Mouse (Mus musculus) E14TG2a.4 (cell line): ENCODE results near the gene Nfic.

Source experiments
- H3K27me3 ChIP-seq: 2 replicates; pipeline ENCODE4 v1.6.1; 2014; ENCODE audit warnings: low read length, control low read depth; ENCODE audit not compliant: insufficient read depth
- H3K36me3 ChIP-seq: 2 replicates; pipeline ENCODE4 v1.6.1; 2014; ENCODE audit warnings: low read length, control low read depth; ENCODE audit not compliant: insufficient read depth
- H3K4me1 ChIP-seq: replicated peaks from 2 replicates; pipeline ENCODE4 v1.6.1; 2014; ENCODE audit warnings: low read depth, low read length, control low read depth
- H3K4me3 ChIP-seq: replicated peaks from 2 replicates; pipeline ENCODE4 v1.5.1; 2014; ENCODE audit warnings: mild to moderate bottlenecking, low read length
- H3K9me3 ChIP-seq: 2 replicates; pipeline ENCODE4 v1.6.1; 2014; ENCODE audit warnings: low read length, control low read depth
- CTCF ChIP-seq: conservative IDR thresholded peaks from 2 replicates; pipeline ENCODE4 v1.5.1; 2014; ENCODE audit warnings: low read length
- NANOG ChIP-seq: IDR thresholded peaks from 2 replicates; pipeline ENCODE4 v1.6.1; 2014; ENCODE audit warnings: borderline replicate concordance, low read length, mixed read lengths
- POU5F1 ChIP-seq: IDR thresholded peaks from 2 replicates; pipeline ENCODE4 v1.6.1; 2014; ENCODE audit warnings: low read length, borderline replicate concordance

Nfic gene

DNA sequence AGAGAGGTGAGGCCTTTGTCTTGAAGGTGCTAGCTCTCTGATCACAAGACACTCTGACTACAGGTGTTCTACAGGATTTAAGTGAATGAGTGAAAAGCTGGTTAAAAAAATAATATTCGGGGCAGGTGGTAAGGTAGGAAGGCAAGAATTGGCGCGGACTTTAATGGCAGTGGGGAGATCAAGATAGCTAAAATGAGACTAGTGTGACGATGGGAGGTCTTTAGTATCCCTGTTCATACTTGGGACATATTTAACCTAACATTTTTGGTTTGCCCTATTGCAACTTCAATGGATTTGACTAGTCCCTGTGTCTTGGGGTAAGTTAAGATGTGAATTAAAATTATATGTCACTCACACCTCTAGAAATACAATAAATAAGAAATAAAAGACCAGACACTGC, 41.5 kb upstream of the Nfic start:
- no peaks in the 10 kb centered on the region for H3K27me3 ChIP-seq
- no peaks in the 10 kb centered on the region for H3K9me3 ChIP-seq
- no peak for TF ChIP-seq POU5F1
- no peak for TF ChIP-seq CTCF
- TF ChIP-seq NANOG: no peak
- peaks cover 72% of the 10 kb centered on the region for H3K4me1 ChIP-seq
- H3K36me3 ChIP-seq: peaks cover 44% of the 10 kb centered on the region
- H3K4me3 ChIP-seq: peak overlapping the region; percentile 97

DNA sequence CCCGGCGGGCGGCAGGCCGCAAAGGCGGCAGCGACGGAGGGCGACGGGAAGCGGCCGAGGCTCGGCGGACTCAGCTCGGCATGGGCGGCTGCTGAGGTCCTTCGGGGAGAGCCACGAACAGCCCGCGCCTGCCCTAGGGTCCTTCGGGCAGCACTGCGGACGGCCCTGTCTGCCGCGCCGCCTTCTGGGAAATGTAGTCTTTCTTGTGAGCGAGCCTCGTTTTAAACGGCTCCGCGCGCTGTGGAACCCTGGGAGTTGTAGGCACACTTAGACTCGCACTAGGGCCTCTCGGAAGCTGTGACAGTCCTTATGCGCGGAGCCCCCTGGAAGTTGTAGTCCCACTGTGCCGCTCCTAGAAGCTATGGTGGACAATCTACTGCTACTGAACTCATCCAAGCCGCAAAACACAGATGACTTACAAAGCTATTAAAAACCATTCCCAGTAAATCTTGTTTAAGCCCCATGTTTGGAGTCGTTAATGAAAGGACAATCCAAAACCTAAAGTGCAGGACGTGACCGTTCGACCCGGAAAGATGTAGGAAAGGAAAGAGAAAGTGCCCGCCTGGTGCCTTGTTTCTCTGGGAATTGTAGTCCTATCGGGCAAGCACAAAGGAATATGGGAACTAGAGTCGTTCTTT, 40.9 kb upstream of the Nfic start, which contains the start of gene Ncln:
TSS of gene Ncln (minus strand) at position 129 of the 638 bp plus-strand sequence.
- H3K4me3 ChIP-seq: peak within 1 kb of the TSS; percentile 97
- H3K4me1 ChIP-seq: peaks cover 70% of the 10 kb centered on the region
- H3K9me3 ChIP-seq: no peaks in the 10 kb centered on the region
- no peak for TF ChIP-seq NANOG
- no peak for TF ChIP-seq CTCF
- TF ChIP-seq POU5F1: no peak
- H3K36me3 ChIP-seq: peaks cover 44% of the 10 kb centered on the region
- H3K27me3 ChIP-seq: no peaks in the 10 kb centered on the region

DNA sequence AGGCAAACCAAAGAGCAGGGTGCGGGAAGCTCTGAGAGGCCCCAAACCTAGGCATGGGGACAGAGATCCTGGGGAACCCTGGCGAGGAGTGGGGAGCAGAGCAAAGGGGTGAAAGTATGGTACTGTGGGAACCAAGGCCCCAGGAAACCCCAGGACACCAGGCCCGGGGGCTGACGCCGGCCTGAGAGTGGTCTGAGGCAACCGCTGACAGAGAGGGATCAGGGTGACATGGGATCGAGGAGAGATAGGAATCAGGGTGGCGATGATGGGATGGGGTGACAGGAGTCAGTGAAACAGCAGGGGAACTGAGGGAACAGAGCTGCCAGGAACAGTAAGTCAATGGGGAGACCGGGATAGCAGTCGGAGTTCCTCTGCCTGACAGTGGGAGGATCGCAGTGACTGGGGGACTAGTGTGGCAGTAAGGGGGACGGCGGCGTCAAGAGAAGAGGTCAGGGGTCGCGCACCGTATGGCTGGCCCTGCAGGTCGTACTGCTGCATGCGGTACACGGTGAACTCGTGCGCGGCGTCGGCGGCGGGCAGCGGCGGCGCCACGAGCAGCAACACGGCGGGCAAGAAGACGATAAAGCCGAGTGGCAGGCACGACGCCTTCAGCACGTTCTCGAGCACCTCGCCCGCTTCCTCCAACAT, 40.3 kb upstream of the Nfic start:
- H3K9me3 ChIP-seq: no peaks in the 10 kb centered on the region
- H3K36me3 ChIP-seq: peaks cover 46% of the 10 kb centered on the region
- peaks cover 75% of the 10 kb centered on the region for H3K4me1 ChIP-seq
- TF ChIP-seq CTCF (no peak), NANOG (no peak), POU5F1 (no peak)
- H3K4me3 ChIP-seq: peak overlapping the region; percentile 97
- H3K27me3 ChIP-seq: no peaks in the 10 kb centered on the region

DNA sequence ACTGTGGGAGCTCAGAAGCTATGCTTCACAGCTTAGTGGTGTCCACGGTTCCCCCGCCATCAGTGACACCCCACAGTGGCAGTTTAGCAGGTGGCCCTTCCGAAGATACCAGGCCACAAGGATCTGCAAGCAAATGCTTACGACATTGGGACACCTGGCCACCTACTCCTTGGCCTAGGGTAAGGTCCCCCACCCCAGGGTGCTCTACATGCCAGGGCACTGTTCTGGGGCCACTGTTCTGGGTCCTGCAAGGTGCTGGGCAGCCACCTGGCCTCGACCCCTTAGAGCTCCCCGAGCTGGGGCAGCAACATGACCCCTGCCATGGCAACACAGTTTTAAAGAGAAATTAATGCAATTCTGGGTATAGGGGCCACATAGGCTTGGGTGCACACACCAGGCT, 39.7 kb upstream of the Nfic start:
- TF ChIP-seq POU5F1 (no peak), CTCF (no peak), NANOG (no peak)

DNA sequence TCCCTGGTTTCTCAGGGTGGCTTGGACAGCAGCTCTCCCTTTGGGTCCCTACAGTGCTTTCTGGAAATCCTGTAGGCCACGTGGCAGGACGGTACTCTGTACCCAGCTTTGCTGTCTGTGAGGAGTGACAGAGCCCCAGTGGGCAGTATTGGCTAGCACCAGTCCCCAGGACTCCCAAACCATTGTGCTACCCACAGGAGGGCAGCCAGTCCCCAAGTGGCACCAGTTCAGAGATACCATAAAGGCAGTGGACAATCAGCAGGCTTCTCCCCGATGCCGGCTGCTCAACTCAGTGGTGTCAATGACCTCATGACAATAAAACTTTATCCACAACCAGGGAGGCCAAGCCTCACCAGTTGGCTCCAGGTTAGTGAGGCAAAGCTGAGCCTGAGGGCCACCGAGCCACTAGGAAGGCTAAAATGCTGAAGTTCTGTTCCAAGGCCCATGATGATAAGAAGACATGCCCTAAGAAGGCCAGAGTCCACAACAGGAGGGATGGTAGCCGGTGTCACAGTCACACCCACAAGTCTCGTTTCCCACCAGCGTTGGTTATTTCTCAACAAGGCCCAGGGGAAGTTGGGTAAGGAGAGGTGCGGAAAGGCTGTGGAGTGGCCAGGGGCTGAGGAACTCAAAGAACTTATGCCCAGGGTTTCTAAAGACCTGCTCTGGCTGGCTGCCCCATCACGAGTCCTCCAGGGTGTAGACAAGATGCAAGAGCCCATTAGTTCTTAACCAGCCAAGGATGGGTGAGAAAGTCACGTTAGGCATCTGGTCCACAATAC, 39.0 kb upstream of the Nfic start:
- Histone ChIP-seq H3K36me3 (peaks cover 57% of the 10 kb centered on the region), H3K9me3 (no peaks in the 10 kb centered on the region), H3K27me3 (no peaks in the 10 kb centered on the region), H3K4me3 (peak overlapping the region; percentile 97), H3K4me1 (peaks cover 84% of the 10 kb centered on the region)
- no peak for TF ChIP-seq POU5F1
- TF ChIP-seq NANOG: no peak
- no peak for TF ChIP-seq CTCF

More for the DNA sequence above, 39.7 kb upstream of the Nfic start:
- H3K4me3 ChIP-seq: peak overlapping the region; percentile 97
- no peaks in the 10 kb centered on the region for H3K9me3 ChIP-seq
- peaks cover 50% of the 10 kb centered on the region for H3K36me3 ChIP-seq
- no peaks in the 10 kb centered on the region for H3K27me3 ChIP-seq
- peaks cover 81% of the 10 kb centered on the region for H3K4me1 ChIP-seq

DNA sequence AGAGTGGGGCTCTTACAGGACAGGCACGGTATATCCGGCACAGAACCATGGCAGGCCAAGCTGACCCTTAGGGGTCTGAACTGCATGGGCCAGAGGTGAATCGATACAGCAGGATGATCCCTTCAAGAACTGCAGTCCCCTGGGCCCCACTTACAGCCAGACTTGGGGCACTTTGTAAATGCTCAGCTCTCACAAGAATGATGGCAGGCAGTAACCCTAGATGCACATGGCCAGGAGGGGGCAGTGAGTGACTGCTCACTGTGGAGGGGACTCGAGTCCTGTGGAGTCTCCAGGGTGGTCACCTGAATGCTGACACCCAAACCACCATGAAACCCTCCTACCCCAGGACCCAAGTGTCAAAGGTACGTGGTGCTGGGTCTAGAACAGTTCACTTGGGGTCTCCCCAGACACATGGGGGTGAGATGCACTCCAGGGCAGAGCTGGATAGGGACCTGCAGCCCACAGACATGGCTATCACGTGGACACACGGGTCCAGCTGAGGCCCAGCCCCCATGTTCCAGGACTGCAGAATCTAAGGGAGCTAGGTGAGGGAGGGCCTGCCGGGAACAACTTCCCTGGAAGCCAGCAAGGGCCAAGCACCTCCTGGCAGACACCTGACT, 38.3 kb upstream of the Nfic start:
- peak overlapping the region; percentile 39 for H3K4me3 ChIP-seq
- H3K9me3 ChIP-seq: no peaks in the 10 kb centered on the region
- H3K4me1 ChIP-seq: peaks cover 84% of the 10 kb centered on the region
- H3K27me3 ChIP-seq: no peaks in the 10 kb centered on the region
- no peak for TF ChIP-seq CTCF
- no peak for TF ChIP-seq POU5F1
- TF ChIP-seq NANOG: no peak
- H3K36me3 ChIP-seq: peaks cover 64% of the 10 kb centered on the region

DNA sequence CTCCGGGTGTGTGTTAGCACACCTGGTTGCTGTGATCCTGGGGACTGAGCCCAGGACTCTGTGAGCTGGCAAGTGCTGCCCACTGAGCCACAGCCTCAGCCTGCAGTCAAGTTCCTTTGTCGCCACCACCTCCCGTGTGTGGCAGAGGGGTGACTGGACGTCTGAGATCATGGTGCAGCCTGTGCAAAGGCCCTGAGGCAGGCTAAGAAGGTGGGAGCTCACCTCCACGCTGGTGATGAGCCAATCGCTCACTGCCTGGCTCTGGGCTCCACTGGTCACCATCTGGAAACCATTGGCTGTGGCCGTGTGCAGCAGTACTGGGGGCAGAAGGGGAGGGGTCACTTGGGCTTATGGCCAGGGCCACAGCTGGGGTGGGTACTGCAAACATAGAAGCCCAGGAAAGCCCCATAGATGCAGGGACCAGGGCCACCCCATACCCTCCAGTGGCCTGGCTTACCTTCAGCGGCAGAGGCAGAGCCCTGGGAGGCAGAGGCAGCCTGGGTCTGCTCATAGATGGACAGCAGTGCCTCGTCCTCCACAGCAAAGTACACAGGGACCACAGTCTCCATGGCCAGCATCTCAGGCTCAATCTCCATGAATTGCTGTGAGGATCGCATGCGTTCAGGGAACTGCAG, 37.3 kb upstream of the Nfic start:
- H3K9me3 ChIP-seq: no peaks in the 10 kb centered on the region
- peaks cover 74% of the 10 kb centered on the region for H3K36me3 ChIP-seq
- peaks cover 84% of the 10 kb centered on the region for H3K4me1 ChIP-seq
- H3K4me3 ChIP-seq: peak overlapping the region; percentile 39
- H3K27me3 ChIP-seq: no peaks in the 10 kb centered on the region
- TF ChIP-seq POU5F1 (no peak), CTCF (no peak), NANOG (no peak)
